Mouse (Mus musculus) testis, adult 2 months (tissue): ENCODE results near the gene Selenoo. TPM values are rescaled to one million over a fixed set of nuclear protein-coding genes. Genes with fewer than 3 reads are reported as not detected.

Experiments used
- H3K27ac ChIP-seq: fragments of 200-500 bp; 2 replicates; pipeline ENCODE4 v1.5.1; 2012; ENCODE audit warnings: low read depth, low read length; ENCODE audit not compliant: control insufficient read depth, insufficient read depth
- H3K27me3 ChIP-seq: fragments of 200-500 bp; 2 replicates; pipeline ENCODE4 v1.6.1; 2012; ENCODE audit warnings: mild to moderate bottlenecking, low read length, moderate library complexity; ENCODE audit not compliant: control insufficient read depth, insufficient read depth
- H3K36me3 ChIP-seq: fragments of 200-500 bp; 2 replicates; pipeline ENCODE4 v1.6.1; 2012; ENCODE audit warnings: mild to moderate bottlenecking, low read length; ENCODE audit not compliant: control insufficient read depth, insufficient read depth
- H3K4me1 ChIP-seq: fragments of 200-500 bp; 2 replicates; pipeline ENCODE4 v1.6.1; 2012; ENCODE audit warnings: low read length; ENCODE audit not compliant: control insufficient read depth, insufficient read depth
- H3K4me3 ChIP-seq: fragments of 200-500 bp; 2 replicates; pipeline ENCODE4 v1.5.1; 2012; ENCODE audit warnings: low read depth, mild to moderate bottlenecking, low read length, moderate library complexity, mixed read lengths; ENCODE audit not compliant: control insufficient read depth
- CTCF ChIP-seq: fragments of 200-500 bp; IDR thresholded peaks from 2 replicates; pipeline ENCODE4 v1.5.1; 2012; ENCODE audit warnings: low read depth, mild to moderate bottlenecking, inconsistent platforms, low read length, moderate library complexity; ENCODE audit not compliant: control insufficient read depth, insufficient read depth, insufficient replicate concordance
- POLR2A ChIP-seq: fragments of 200-500 bp; IDR thresholded peaks from 2 replicates; pipeline ENCODE4 v1.6.1; 2012; ENCODE audit warnings: low read depth, mild to moderate bottlenecking, inconsistent platforms, low read length, moderate library complexity; ENCODE audit not compliant: control insufficient read depth
- polyA plus RNA-seq: library from polyadenylated mRNA; depleted of rRNA; stranded (reverse); fragments of >200 nt; gene quantifications from 2 replicates; pipeline ENCODE4 v1.2.3, GENCODE M21; 2012; rRNA removed

Selenoo gene
- polyA plus RNA-seq, 1 experiment, result 10.5 TPM

GRCm38 (mm10) chr15:89145813-89146350 is 57.0 kb downstream of the Selenoo start:
- Histone ChIP-seq H3K36me3 (no peaks in the 10 kb centered on the region), H3K27ac (no peak overlapping the region), H3K27me3 (no peaks in the 10 kb centered on the region; the same call in 1 of the 2 replicates), H3K4me1 (peaks cover 39% of the 10 kb centered on the region), H3K4me3 (no peak overlapping the region; the same call in 1 of the 2 replicates)
- no peak for TF ChIP-seq POLR2A
- TF ChIP-seq CTCF, result no peak

GRCm38 (mm10) chr15:89146537-89146936 is 57.7 kb downstream of the Selenoo start:
- Histone ChIP-seq H3K4me3 (peak overlapping the region; percentile 50), H3K27me3 (no peaks in the 10 kb centered on the region; the same call in 1 of the 2 replicates), H3K4me1 (peaks cover 36% of the 10 kb centered on the region), H3K27ac (no peak overlapping the region), H3K36me3 (no peaks in the 10 kb centered on the region)
- TF ChIP-seq CTCF (no peak; the same call in 1 of the 2 replicates), POLR2A (no peak)

DNA sequence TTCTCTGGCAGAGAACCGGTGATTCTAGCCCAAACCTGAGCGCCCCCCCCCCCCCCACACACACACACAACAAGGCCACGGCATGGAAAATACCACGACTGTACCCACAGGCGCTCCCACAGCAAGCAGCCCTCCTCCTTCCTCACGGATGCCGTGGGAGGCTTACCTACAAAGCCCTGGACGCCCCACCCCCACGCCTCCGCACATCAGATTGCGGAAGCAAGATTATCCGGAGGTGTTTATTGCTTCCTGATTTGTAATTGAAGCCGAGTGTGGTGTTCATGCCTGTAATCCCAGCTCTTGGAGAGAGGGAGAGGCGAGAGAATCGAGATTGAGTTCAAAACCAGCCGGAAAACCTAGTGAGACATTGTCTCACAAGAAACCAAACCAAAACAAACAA is 58.1 kb downstream of the Selenoo start:
- TF ChIP-seq POLR2A (no peak), CTCF (no peak)
- Histone ChIP-seq H3K36me3 (no peaks in the 10 kb centered on the region), H3K4me3 (no peak overlapping the region; the same call in 1 of the 2 replicates), H3K4me1 (peaks cover 36% of the 10 kb centered on the region), H3K27me3 (no peaks in the 10 kb centered on the region; the same call in 1 of the 2 replicates), H3K27ac (no peak overlapping the region)

- no peaks in the 10 kb centered on the region; the same call in 1 of the 2 replicates for H3K27me3 ChIP-seq
- no peak overlapping the region for H3K4me3 ChIP-seq
- H3K27ac ChIP-seq, result no peak overlapping the region
- no peak for TF ChIP-seq POLR2A
- no peak for TF ChIP-seq CTCF
- no peaks in the 10 kb centered on the region for H3K36me3 ChIP-seq
- H3K4me1 ChIP-seq, result peaks cover 40% of the 10 kb centered on the region
Measured at GRCm38 (mm10) chr15:89147456-89147855, 58.6 kb downstream of the Selenoo start.

GRCm38 (mm10) chr15:89147895-89148294 is 59.0 kb downstream of the Selenoo start:
- H3K4me1 ChIP-seq, result peaks cover 44% of the 10 kb centered on the region
- H3K4me3 ChIP-seq, result no peak overlapping the region
- H3K36me3 ChIP-seq, result no peaks in the 10 kb centered on the region
- H3K27ac ChIP-seq, result no peak overlapping the region
- no peak for TF ChIP-seq CTCF
- no peak for TF ChIP-seq POLR2A
- H3K27me3 ChIP-seq, result no peaks in the 10 kb centered on the region; the same call in 1 of the 2 replicates

GRCm38 (mm10) chr15:89148496-89149270 is 59.8 kb downstream of the Selenoo start:
- H3K27ac ChIP-seq, result no peak overlapping the region
- peaks cover 44% of the 10 kb centered on the region for H3K4me1 ChIP-seq
- no peaks in the 10 kb centered on the region; the same call in 1 of the 2 replicates for H3K27me3 ChIP-seq
- H3K4me3 ChIP-seq, result peak overlapping the region; percentile 72
- TF ChIP-seq POLR2A (no peak), CTCF (no peak)
- no peaks in the 10 kb centered on the region for H3K36me3 ChIP-seq

GRCm38 (mm10) chr15:89149271-89150040 is 60.6 kb downstream of the Selenoo start, which contains the start of gene Mapk11:
Gene Mapk11, minus strand, starts transcription at chr15:89149628.
- Histone ChIP-seq H3K27ac (no peak within 1 kb of the TSS), H3K4me3 (peak within 1 kb of the TSS; percentile 72), H3K4me1 (peaks cover 44% of the 10 kb centered on the region), H3K36me3 (no peaks in the 10 kb centered on the region), H3K27me3 (no peaks in the 10 kb centered on the region; the same call in 1 of the 2 replicates)
- no peak for TF ChIP-seq POLR2A
- TF ChIP-seq CTCF, result no peak

Other genes with a start within 250 kb of the Selenoo start
- gene Pim3, start 226.9 kb upstream of the Selenoo start, polyA plus RNA-seq, result 10.8 and 13.2 TPM in 2 replicates
- gene Ttll8, start 134.7 kb upstream of the Selenoo start, polyA plus RNA-seq, result 171 and 179 TPM in 2 replicates
- gene Mlc1, start 110.1 kb upstream of the Selenoo start, polyA plus RNA-seq, result 51.1 and 56.3 TPM in 2 replicates
- gene Mov10l1, start 106.2 kb upstream of the Selenoo start, polyA plus RNA-seq, result 56.1 and 58.4 TPM in 2 replicates
- gene Panx2, start 29.4 kb upstream of the Selenoo start, polyA plus RNA-seq, result 2.6 and 3.6 TPM in 2 replicates
- gene Trabd, start 14.0 kb upstream of the Selenoo start, polyA plus RNA-seq, result 17.3 and 19.7 TPM in 2 replicates
- 9.9 and 10.5 TPM in 2 replicates for gene Tubgcp6, start 34.0 kb downstream of the Selenoo start, polyA plus RNA-seq
- 4.0 and 4.5 TPM in 2 replicates for gene Hdac10, start 39.6 kb downstream of the Selenoo start, polyA plus RNA-seq
- gene Mapk12, start 51.6 kb downstream of the Selenoo start, polyA plus RNA-seq, result 0.79 and 1.0 TPM in 2 replicates
- gene Mapk11, start 60.5 kb downstream of the Selenoo start, polyA plus RNA-seq, result 2.0 and 2.6 TPM in 2 replicates
- gene Plxnb2, start 91.7 kb downstream of the Selenoo start, polyA plus RNA-seq, result 91.0 and 107 TPM in 2 replicates
- 55.5 and 58.5 TPM in 2 replicates for gene Dennd6b, start 107.4 kb downstream of the Selenoo start, polyA plus RNA-seq
- 49.8 and 59.3 TPM in 2 replicates for gene Ppp6r2, start 122.5 kb downstream of the Selenoo start, polyA plus RNA-seq
- 157 and 170 TPM in 2 replicates for gene Sbf1, start 226.2 kb downstream of the Selenoo start, polyA plus RNA-seq
- not detected in 2 replicates for gene Adm2, start 233.6 kb downstream of the Selenoo start, polyA plus RNA-seq
- 0.81 and 1.7 TPM in 2 replicates for gene Miox, start 245.3 kb downstream of the Selenoo start, polyA plus RNA-seq